Mouse (Mus musculus): ENCODE measurements around the gene Atg3. TPM values are rescaled to one million over a fixed set of nuclear protein-coding genes. Genes with fewer than 3 reads are reported as not detected.

Atg3 gene
- polyA plus RNA-seq, 1 experiment from 2014 or later, result 16.2 TPM

DNA sequence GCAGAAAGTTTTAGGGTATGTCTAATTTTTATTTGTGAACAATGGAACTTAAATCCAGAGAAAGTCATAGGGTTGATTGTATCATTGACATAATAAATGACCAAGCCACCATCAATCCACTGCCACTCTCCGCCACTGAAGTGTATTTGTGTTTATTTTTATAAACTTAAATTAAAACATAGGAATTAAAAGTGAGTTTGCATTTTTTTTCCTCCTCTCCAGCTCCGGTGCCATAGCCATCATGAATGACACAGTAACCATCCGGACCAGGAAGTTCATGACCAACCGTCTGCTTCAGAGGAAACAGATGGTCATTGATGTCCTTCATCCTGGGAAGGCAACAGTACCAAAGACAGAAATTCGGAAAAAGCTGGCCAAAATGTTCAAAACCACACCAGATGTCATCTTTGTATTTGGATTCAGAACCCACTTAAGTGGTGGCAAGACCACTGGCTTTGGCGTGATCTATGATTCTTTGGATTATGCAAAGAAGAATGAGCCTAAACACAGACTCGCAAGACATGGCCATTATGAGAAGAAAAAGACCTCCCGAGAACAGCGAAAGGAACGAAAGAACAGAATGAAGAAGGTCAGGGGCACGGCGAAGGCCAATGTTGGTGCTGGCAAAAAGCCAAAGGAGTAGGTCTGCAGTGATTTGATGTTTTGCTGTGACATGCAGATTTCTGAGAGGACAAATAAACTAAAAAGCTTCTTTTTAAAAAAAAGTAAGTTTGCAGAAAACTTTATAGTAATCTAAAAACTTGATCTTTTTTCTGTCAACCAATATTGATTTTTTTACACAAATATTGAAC lies 46.5 kb downstream of the Atg3 start:
- H3K36me3 ChIP-seq (replicated peaks), result no peaks in the 10 kb centered on the region
- H3K9me3 ChIP-seq (replicated peaks), result no peaks in the 10 kb centered on the region
- no peak overlapping the region for H3K4me3 ChIP-seq (replicated peaks)
- H3K4me2 ChIP-seq, result no peak overlapping the region
- no peak overlapping the region for H3K9ac ChIP-seq
- no peak for ATAC-seq (ENCODE audit: insufficient read depth)
- no peaks in the 10 kb centered on the region for H3K27me3 ChIP-seq
- no peak overlapping the region for H3K27ac ChIP-seq (replicated peaks)
- no peaks in the 10 kb centered on the region for H3K4me1 ChIP-seq (replicated peaks)
- WGBS (ENCODE audit: insufficient replicate concordance), result 34% methylated on average over 12 of the region's 12 CpGs

GRCm38 (mm10) chr16:45222016-45222415 lies 63.4 kb downstream of the Atg3 start:
- no peaks in the 10 kb centered on the region for H3K27me3 ChIP-seq
- no peak overlapping the region for H3K4me3 ChIP-seq (replicated peaks)
- H3K4me2 ChIP-seq, result no peak overlapping the region
- H3K9ac ChIP-seq, result no peak overlapping the region
- H3K27ac ChIP-seq (replicated peaks), result no peak overlapping the region
- H3K4me1 ChIP-seq (replicated peaks), result no peaks in the 10 kb centered on the region
- H3K9me3 ChIP-seq (replicated peaks), result no peaks in the 10 kb centered on the region
- WGBS (ENCODE audit: insufficient replicate concordance), result 40% methylated on average over 2 of the region's 2 CpGs
- no peak for ATAC-seq (ENCODE audit: insufficient read depth)
- H3K36me3 ChIP-seq (replicated peaks), result no peaks in the 10 kb centered on the region

- Histone ChIP-seq H3K27me3 (no peaks in the 10 kb centered on the region), H3K36me3 (replicated peaks) (no peaks in the 10 kb centered on the region), H3K9ac (no peak overlapping the region), H3K9me3 (replicated peaks) (no peaks in the 10 kb centered on the region), H3K4me2 (no peak overlapping the region), H3K27ac (replicated peaks) (no peak overlapping the region), H3K4me1 (replicated peaks) (no peaks in the 10 kb centered on the region), H3K4me3 (replicated peaks) (no peak overlapping the region)
- ATAC-seq (ENCODE audit: insufficient read depth), result no peak
- WGBS (ENCODE audit: insufficient replicate concordance), result 22% methylated on average over 3 of the region's 3 CpGs
Observed at GRCm38 (mm10) chr16:45222771-45223170, 64.2 kb downstream of the Atg3 start.

DNA sequence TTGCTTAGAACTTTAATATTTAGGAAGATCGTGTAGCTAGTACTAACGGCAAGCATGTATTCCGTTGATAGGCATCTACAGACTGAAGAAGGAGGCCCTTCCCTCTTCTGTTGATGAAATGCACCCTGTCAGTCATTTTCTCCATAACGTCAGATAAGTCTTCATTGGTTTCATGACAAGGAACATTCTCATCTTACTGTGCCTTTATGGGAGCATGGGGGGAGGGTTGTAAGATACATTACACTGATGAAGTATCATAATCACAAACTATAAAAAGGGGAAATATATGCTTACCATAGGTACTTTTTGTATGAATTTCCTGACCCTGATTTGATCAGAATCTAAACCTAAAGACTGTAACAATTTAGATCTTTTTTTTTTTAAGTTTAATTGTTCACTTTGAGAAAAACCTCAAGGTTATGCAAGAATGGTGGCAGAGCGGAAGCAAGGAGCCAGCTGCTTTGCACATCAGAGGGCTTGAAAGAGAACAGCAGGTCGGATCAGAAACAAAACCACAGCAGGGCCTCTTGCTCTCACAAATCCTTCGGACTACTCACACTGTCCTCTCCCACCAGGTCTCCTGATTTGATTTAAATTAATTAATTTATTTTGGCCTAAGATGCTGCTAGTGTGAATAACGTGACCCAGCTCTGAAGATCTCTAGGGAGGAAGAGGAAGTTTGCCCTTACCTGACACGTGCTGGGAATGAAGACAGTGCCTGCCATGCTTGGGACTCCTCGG lies 65.2 kb downstream of the Atg3 start, which contains the start of gene Btla:
Gene Btla (plus strand): TSS at position 668 of the 741 bp plus-strand sequence.
- no peak for ATAC-seq (ENCODE audit: insufficient read depth)
- WGBS (ENCODE audit: insufficient replicate concordance), result 25% methylated on average over 10 of the region's 10 CpGs

DNA sequence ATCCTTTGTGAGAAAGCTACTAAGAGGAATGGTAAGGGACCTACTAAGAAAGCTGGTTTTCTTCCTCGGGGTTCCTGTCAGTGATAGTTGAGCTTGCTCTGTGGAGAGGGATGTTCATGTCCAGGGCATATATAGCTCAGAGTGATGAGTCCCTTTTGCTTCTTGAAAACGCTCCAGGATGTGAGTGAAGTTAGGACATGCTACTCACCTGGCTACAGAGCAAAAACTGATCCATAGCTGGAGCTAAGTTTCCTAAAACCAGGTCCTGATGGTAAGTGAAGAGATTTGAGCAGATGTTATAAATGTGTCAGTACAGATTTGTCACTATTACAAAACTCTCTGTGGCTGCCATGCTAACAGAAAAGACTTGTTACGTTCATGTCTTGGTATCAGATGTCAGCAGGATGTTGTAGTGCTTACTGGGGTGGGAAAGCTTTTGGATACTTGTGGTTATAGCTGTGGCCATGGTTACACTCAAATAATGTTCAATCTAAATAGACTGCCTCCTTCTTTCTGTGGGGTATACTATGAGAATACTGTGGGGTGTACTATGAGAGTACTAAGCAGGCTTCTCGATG lies 65.9 kb downstream of the Atg3 start:
- H3K4me1 ChIP-seq (replicated peaks), result no peaks in the 10 kb centered on the region
- H3K36me3 ChIP-seq (replicated peaks), result no peaks in the 10 kb centered on the region
- 46% methylated on average over 4 of the region's 4 CpGs for WGBS (ENCODE audit: insufficient replicate concordance)
- no peak overlapping the region for H3K9ac ChIP-seq
- no peak overlapping the region for H3K4me3 ChIP-seq (replicated peaks)
- no peaks in the 10 kb centered on the region for H3K27me3 ChIP-seq
- ATAC-seq (ENCODE audit: insufficient read depth), result no peak
- H3K27ac ChIP-seq (replicated peaks), result no peak overlapping the region
- no peaks in the 10 kb centered on the region for H3K9me3 ChIP-seq (replicated peaks)
- H3K4me2 ChIP-seq, result no peak overlapping the region

More for the DNA sequence above, 65.2 kb downstream of the Atg3 start, which contains the start of gene Btla:
- no peak within 1 kb of the TSS for H3K9ac ChIP-seq
- H3K27me3 ChIP-seq, result no peaks in the 10 kb centered on the region
- no peak within 1 kb of the TSS for H3K27ac ChIP-seq (replicated peaks)
- H3K4me3 ChIP-seq (replicated peaks), result no peak within 1 kb of the TSS
- H3K4me1 ChIP-seq (replicated peaks), result no peaks in the 10 kb centered on the region
- no peak within 1 kb of the TSS for H3K4me2 ChIP-seq
- H3K9me3 ChIP-seq (replicated peaks), result no peaks in the 10 kb centered on the region
- H3K36me3 ChIP-seq (replicated peaks), result no peaks in the 10 kb centered on the region

DNA sequence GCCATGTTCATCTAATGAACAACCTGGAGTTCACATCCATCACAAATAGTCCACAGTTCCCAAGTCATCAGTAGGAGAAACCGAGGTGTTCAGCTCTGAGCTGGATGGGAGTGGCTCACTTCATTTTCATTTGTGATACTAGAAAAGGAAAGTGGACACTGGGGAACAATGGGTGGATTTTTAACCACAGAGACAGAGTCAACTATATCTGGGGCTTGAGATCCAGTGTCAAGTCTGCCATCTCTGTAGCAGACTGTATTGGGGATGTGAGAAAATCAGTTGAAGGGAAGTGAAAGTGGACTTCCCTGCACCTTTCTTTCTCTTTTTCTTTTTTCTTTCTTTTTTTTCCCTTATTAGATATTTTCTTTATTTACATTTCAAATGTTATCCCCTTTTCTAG lies 68.4 kb downstream of the Atg3 start:
- H3K9ac ChIP-seq, result no peak overlapping the region
- ATAC-seq (ENCODE audit: insufficient read depth), result no peak
- no peak overlapping the region for H3K27ac ChIP-seq (replicated peaks)
- WGBS (ENCODE audit: insufficient replicate concordance), result 51% methylated on average over 1 of the region's 1 CpGs
- no peaks in the 10 kb centered on the region for H3K9me3 ChIP-seq (replicated peaks)
- H3K27me3 ChIP-seq, result no peaks in the 10 kb centered on the region
- H3K4me2 ChIP-seq, result no peak overlapping the region
- H3K36me3 ChIP-seq (replicated peaks), result no peaks in the 10 kb centered on the region
- H3K4me1 ChIP-seq (replicated peaks), result no peaks in the 10 kb centered on the region
- no peak overlapping the region for H3K4me3 ChIP-seq (replicated peaks)

GRCm38 (mm10) chr16:45231296-45231695 lies 72.7 kb downstream of the Atg3 start:
- no peaks in the 10 kb centered on the region for H3K36me3 ChIP-seq (replicated peaks)
- WGBS (ENCODE audit: insufficient replicate concordance), result 50% methylated on average over 1 of the region's 1 CpGs
- H3K27me3 ChIP-seq, result no peaks in the 10 kb centered on the region
- H3K4me2 ChIP-seq, result no peak overlapping the region
- H3K9me3 ChIP-seq (replicated peaks), result no peaks in the 10 kb centered on the region
- H3K9ac ChIP-seq, result no peak overlapping the region
- H3K4me1 ChIP-seq (replicated peaks), result no peaks in the 10 kb centered on the region
- no peak overlapping the region for H3K27ac ChIP-seq (replicated peaks)
- no peak overlapping the region for H3K4me3 ChIP-seq (replicated peaks)
- ATAC-seq (ENCODE audit: insufficient read depth), result no peak

DNA sequence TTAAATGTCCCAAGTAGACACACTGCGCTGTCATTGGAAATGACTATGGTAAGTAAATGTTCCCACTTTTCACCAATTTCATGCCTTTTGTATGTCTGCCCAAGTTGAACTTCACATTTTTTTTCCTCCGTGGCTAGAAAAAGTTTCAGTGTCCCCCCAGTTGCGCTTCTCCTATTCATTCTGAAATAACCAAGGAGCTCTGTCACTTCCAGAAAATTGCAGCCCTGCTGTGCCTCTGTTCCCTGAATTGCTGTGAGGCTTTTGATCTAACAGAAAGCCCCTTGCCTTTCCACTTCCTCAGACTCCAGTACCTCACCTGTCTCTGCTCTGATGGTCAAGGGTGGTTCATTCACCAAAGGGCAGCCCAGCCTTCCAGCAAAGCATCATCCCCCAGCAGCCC lies 74.4 kb downstream of the Atg3 start:
- no peak overlapping the region for H3K4me2 ChIP-seq
- ATAC-seq (ENCODE audit: insufficient read depth), result no peak
- no peaks in the 10 kb centered on the region for H3K27me3 ChIP-seq
- H3K9me3 ChIP-seq (replicated peaks), result no peaks in the 10 kb centered on the region
- H3K36me3 ChIP-seq (replicated peaks), result no peaks in the 10 kb centered on the region
- no peaks in the 10 kb centered on the region for H3K4me1 ChIP-seq (replicated peaks)
- H3K4me3 ChIP-seq (replicated peaks), result no peak overlapping the region
- H3K9ac ChIP-seq, result no peak overlapping the region
- no peak overlapping the region for H3K27ac ChIP-seq (replicated peaks)
- 65% methylated on average over 3 of the region's 3 CpGs for WGBS (ENCODE audit: insufficient replicate concordance)

Other genes with a start within 250 kb of the Atg3 start
- gene Cd200r3, start 215.1 kb upstream of the Atg3 start, polyA plus RNA-seq (2015; fragmentation: Nextera tagmentation; extraction: Ambion mirVana), result 0.82 and 0.88 TPM in 2 replicates
- 9.7 TPM in 2 replicates for gene Ccdc80, start 65.4 kb upstream of the Atg3 start, polyA plus RNA-seq (2015; fragmentation: Nextera tagmentation; extraction: Ambion mirVana)
- 6.1 and 6.6 TPM in 2 replicates for gene Slc35a5, start 79 bp upstream of the Atg3 start, polyA plus RNA-seq (2015; fragmentation: Nextera tagmentation; extraction: Ambion mirVana)
- gene Btla, start 65.5 kb downstream of the Atg3 start, polyA plus RNA-seq (2015; fragmentation: Nextera tagmentation; extraction: Ambion mirVana), result 0.37 and 0.56 TPM in 2 replicates